Mouse (Mus musculus): Measurements from ENCODE around the gene Zfp229. TPM values are rescaled to one million over a fixed set of nuclear protein-coding genes. Genes with fewer than 3 reads are reported as not detected.
"Not testable (repeated sequence)": the region's sequence is repeated elsewhere in the genome, so short reads cannot be mapped to it uniquely, and the experiment has no call there.

The Zfp229 gene
- total RNA-seq (2021): 1 to 10 TPM; 2.9 to 3.0 TPM
- long read RNA-seq, experiment 1, full-length matches to known transcripts: 1 of 2 reads
- long read RNA-seq, experiment 1, partial matches to known transcripts: 0 of 2 reads
- long read RNA-seq, experiment 1, other reads (novel, unspliced or antisense): 1 of 2 reads
- long read RNA-seq, experiment 2, full-length matches to known transcripts: 1 of 1 reads
- long read RNA-seq, experiment 2, partial matches to known transcripts: 0 of 1 reads
- long read RNA-seq, experiment 2, other reads (novel, unspliced or antisense): 0 of 1 reads

DNA sequence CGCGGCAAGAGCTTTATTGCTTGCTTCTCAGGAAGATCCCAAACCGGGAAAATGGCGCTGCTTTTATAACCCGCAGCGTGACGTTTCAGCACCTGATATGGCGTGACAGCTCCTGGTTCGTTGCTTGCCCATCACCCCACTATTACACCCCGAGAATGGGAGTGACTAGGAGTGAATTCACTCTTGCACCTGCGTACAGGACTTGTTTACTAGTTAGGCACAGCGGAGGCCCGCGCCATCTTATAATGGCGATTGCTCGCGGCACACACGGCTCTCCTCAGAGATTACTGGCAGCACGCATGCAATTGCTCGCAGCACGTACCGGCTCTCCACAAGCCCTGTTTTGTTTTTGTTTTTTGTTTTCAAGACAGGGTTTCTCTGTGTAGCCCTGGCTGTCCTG, at the start of gene Zfp229:
Gene Zfp229 (plus strand): TSS at position 301 of the 400 bp plus-strand sequence.
- DNase-seq (ENCODE audit: low spot score in 2 of 2): not testable (repeated sequence)

DNA sequence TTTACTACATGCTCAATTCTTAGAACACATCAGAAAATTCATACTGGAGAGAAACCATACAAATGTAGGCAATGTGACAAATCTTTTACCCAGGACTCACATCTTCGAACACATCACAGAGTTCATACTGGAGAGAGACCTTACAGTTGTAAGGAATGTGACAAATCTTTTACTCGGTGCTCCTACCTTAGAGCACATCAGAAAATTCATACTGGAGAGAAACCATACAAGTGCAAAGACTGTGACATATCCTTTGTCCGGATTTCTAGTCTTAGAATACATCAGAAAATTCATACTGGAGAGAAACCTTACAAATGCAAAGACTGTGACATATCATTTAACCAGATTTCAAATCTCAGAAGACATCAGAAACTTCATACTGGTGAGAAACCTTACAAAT, 39.0 kb upstream of the Zfp229 start, which contains the start of gene Gm10226:
Gene Gm10226 (plus strand): TSS at position 301 of the 400 bp plus-strand sequence.
- DNase-seq (ENCODE audit: low spot score in 2 of 2): no peak

DNA sequence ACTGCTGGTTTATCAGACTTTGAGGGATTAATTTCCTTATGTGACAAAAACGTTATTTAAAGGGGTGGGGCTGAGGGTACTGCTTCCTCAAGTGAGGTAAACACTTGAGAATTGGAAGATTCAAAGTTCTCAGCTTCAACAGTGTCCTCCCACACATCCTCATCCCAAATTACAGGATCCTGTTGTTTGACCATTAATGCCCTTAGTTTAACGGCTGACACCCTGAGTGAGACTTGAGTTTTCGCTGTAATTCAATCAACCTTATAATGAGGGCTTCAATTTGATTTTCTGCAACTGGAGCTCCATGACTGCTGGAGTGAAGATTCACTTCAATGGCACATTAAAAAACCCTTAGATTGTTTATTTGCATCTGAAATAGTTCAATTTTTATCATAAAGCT, 37.3 kb upstream of the Zfp229 start:
- DNase-seq (ENCODE audit: low spot score in 2 of 2): no peak

DNA sequence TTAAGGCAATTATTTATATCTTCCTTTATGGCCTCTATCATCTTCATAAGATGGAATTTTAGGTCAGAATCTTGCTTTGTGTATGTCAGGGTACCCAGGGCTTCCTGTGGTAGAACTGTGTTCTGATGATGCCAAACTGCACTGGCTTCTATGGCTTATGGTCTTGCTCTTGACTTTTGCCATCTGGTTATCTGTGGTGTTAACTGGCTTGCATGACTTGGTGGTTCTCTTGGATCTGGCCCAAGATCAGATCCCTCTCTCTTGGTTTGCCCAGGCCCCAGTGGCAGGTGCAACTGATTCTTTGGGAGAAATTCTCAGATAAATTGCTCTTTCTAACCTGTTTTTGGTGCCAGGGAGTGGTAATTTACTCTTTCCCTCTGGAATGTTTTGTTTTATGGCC, 34.5 kb upstream of the Zfp229 start:
- DNase-seq (ENCODE audit: low spot score in 2 of 2): no peak

DNA sequence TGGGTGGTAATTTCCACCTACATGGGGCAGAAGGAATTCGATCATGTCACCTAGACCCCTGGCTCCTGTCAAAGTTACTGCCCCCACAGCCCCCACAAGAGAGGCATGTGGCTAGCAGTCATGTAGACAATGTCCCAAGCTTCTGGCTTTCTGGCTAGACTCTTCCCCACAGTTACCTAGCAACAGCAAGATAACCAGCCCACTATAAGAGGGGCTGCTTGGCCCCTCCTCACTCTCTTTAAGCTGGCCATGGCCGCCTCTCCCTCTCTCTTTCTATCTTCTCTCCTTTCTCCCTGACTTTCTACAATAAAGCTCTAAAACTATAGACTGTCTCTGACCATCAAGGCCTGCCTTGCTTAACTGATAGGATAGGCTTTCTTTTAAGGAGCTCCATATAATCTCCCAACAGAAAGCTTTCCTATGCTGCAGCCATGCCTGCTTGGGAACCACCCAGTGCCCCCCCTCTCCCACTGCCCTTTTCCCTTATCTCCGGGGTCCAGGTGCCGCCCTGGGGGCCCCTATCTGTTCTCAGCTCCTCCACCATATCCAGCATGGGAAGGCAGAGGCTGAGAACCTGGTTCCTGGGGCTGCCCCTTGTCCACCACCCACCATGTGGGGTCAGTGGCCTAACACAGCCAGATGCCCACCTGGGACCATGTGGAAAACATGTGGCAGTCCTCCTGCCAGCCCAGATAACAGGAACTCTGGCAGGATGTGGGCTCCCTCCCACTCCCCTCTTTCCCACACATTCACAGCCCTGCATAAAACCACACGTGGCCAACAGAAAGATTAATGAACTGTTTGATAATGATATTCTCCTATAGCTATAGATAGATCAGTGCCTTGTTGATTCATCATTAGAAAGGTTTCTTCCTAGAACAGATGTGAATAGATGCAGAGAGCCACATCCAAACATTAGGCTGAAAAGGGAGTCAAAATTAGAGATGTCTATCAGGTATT, 28.0 kb upstream of the Zfp229 start:
- no peak for DNase-seq (ENCODE audit: low spot score in 2 of 2)

DNA sequence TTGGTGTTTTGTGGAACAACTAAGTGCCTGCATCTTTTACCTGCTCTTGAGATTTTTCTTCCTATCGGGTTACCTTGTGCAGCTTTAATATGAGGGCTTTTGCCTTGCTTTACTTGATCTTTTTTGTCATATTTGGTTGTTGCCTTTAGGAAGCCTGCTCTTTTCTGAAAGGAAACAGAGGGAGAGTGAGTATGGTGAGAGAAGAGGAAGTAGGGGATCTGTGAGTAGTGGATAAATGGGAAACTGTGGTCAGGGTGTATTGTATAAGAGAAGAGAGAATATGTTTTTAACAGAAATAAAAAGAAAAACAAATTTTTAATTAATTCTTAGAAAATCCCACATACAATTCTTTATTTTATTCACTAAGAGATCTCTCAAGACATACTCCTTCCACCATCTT, 27.2 kb upstream of the Zfp229 start:
- no peak for DNase-seq (ENCODE audit: low spot score in 2 of 2)

DNA sequence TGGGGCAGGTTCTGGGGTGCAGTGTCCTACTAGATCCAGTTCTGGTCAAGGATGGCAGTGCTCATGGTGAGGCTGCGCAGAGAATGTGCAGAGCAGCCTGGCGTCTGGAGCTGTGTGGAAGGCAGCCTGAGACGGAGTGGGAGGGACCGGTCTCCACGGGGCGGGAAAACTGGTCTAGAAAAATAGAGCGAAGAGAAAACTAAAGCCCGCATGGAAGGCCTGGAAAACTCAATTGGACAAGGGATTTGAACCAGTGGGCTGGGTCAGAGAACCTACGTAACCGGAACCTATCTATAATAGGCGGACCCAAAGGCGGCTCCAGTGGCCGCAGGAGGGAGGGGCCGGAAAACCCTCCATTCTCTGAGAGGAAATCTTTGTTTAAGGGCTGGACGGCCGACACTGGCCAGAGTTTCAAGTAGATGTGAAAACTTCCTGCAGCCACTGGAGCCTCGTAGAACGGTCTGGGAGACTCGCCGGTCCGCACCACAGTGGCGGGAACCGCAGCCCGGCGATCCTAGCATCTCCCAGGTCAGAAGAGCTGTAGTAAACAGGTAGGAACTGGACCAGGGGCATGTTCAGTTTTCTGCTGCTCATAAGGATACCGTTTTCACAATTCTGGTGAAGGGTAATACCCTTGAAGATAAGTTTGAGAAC, 23.1 kb upstream of the Zfp229 start, which contains the start of gene Zfp760:
Gene Zfp760 (plus strand): TSS at position 399 of the 654 bp plus-strand sequence.
- DNase-seq (ENCODE audit: low spot score in 2 of 2): peak; percentile 74

DNA sequence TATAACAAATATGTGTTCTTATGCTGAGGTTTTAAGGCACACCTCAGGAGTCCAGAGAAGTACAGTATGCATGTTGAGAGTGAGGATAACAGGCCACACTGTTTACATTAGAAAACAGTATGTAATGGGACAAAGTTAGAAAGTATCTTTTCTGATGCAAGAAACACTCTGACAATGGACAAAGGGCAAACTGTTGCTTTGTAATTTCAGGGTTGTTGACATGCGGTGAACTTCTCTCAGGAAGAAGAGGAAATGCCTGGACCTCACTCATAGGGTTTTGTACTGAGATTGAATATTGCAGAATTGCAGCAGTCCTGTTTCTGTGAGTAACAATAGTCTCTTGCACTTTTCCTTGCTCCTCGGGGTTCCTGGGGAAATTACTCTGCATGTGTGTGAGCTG, 22.2 kb upstream of the Zfp229 start:
- no peak for DNase-seq (ENCODE audit: low spot score in 2 of 2)

DNA sequence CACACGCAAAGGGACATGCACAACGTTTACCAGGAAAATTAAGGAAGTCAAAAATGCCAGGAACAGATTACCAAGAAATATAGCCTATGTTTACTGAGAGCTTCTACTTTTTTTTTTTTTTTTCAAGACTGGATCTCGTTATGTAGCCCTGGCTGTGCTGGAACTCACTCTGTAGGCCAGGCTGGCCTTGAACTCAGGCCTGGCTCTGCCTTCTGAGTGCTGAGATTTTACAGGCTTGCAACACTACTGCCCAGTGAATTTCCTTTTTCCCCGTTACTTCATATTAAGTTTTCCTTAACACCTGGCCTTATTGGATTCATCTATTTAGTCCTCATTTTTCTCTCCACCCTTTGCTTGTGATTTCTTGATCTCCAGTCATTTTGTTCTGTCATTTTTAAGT, 2.5 kb downstream of the Zfp229 start:
- DNase-seq (ENCODE audit: low spot score in 2 of 2): no peak

DNA sequence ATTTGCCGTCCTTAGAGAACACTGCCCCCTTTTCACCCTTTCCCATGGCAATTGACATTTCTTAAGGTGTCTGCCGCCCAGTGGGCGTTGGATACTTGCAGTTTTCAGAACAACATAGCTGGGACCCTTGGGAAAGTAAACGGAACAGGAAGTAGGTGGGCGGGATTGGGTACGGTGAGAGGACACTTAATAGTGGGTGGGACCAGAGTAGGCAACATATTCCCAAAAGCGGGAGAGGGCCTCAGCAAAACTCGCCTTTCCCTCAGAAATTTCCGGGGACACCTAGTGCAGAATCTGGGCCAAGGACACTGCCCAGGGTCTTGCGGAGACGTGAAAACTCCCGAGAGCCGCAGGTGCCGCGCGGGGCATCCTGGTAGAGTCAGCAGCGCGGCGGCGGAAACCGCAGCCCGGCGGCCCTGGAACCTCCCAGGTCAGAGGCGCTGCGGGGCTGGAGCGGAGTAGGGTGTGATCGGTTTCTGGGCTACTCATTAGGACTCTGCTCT, 3.0 kb downstream of the Zfp229 start:
- DNase-seq (ENCODE audit: low spot score in 2 of 2): peak; percentile 13 to 28

DNA sequence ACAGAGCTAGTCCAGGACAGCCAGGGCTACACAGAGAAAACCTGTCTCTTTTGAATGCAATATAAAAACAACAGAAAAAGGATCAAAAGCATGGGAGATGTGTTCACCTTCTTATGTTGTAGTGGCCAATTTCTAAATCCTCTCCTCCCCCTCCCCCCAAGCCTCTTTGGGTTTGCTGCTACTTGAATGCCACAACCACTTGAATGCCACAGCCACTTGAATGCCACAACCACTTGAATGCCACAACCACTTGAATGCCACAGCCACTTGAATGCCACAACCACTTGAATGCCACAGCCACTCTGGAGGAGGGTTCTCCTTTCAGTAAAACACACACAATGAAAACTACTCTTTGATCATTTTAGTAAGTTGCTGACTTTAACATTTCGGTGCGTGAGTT, 22.2 kb downstream of the Zfp229 start:
- no peak for DNase-seq (ENCODE audit: low spot score in 2 of 2)

DNA sequence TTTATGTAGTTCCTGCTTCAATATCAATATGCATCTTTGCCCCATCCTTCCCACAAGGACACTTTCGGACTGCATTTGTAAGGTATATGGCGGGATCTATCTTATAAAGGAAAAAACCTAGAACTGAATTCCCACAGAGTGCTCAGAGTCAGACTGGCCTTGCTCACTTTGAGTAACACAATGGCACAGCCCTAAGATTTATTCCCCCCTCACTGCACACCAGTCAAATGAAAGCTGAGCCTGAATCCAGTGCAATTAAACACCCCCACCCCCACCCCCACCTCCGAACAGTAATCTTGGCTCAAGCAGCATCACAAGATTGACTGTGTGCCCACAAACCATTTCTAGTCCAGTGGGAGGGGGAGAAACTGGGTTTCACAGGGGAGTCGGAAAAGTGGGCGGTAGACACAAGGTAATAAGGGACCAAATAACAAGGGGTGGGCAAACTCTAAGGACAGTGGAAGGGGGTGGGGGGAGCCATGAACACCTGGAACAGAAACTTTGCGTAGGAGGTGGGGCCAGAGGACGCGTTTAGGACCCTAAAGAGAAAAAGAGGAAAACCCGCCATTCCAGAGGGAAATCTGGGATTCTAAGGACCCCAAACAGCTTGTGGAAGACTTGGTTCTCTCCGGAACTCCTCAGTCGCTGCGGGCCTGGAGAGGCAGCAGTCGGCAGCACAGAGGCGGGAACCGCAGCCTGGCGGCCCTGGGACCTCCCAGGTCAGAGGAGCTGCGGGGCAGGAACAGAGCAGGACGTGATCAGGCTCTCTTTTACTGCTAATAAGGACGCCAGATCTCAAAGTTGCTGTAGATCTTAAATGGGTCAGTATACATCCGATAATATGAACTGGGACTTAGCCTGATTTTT, 23.0 kb downstream of the Zfp229 start:
- no peak for DNase-seq (ENCODE audit: low spot score in 2 of 2)

DNA sequence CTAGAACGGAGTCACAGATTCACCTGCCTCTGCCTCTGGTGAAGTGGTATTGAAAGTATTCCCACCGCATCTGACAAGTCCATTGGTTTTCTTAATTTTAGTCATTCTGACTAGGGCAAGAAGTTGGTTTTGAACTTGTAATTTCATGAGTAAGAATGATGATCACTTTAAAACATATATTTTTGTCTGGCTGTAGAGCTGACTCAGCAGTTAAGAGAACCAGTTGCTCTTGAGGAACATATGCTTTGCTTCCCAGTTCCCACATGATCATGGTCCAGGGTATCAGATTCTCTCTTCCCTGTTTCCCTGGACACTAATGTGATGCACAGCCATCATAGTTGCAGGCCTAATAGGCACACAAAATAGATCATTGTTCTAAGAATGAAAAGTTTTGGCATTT, 39.7 kb downstream of the Zfp229 start:
- no peak for DNase-seq (ENCODE audit: low spot score in 2 of 2)

DNA sequence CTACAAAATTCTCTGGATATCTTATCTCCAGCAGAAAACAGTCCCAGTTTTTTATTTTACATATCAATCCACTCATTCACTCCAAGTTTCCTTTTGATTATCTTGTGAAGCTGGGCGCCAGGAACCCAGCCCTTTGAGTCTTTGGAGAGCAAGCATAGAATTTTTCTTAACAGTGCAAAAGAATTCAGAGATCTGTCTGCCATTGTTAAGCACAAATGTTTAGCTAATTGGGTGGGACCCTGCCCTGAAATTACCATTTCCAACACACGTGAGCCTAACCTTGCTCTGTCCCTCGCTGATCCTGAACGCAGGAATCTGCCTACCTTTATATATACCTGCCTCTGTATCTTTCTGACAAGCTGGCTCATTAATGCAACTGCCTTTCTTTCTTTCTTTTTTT, 61.7 kb downstream of the Zfp229 start:
- DNase-seq (ENCODE audit: low spot score in 2 of 2): no peak

DNA sequence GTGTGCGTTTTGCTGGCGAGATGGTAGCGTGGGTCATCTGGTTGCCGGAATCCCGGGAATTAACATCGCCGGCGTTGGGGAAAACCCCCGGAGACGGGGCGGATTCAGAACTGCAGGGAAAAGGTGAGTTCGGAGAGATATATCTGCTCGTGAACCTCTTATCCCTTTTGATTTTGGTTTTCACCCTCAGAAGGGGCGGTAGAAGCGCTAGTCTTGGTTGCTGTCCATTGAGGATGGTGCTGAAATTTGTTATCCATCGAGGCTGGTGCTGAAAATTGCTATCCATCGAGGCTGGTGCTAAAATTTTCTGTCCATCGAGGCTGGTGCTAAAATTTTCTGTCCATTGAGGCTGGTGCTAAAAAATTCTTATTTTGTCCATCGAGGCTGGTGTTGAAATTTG, 70.8 kb downstream of the Zfp229 start:
- not testable (repeated sequence) for DNase-seq (ENCODE audit: low spot score in 2 of 2)

Other genes starting within 250 kb of the Zfp229 start
- 1 to 10 TPM; 4.7 to 4.9 TPM for gene Zfp53, start 241.8 kb upstream of the Zfp229 start, total RNA-seq (2021)
- gene Zfp52, start 195.3 kb upstream of the Zfp229 start, total RNA-seq (2021): 1 to 10 TPM; 6.5 to 7.3 TPM
- gene Zfp948, start 163.8 kb upstream of the Zfp229 start, total RNA-seq (2021): 10 to 100 TPM; 12.6 to 13.0 TPM
- 10 to 100 TPM; 13.2 TPM for gene Zfp983, start 80.2 kb upstream of the Zfp229 start, total RNA-seq (2021)
- gene Gm10226, start 38.9 kb upstream of the Zfp229 start, total RNA-seq (2021): 1 to 10 TPM; 6.2 to 7.2 TPM
- gene Zfp760, start 23.1 kb upstream of the Zfp229 start, total RNA-seq (2021): 1 to 10 TPM; 7.3 to 7.6 TPM
- under 1 TPM; 0.67 to 0.94 TPM for gene Zfp820, start 115.0 kb downstream of the Zfp229 start, total RNA-seq (2021)
- gene Zfp995, start 179.1 kb downstream of the Zfp229 start, total RNA-seq (2021): 1 to 10 TPM; 4.1 to 5.5 TPM
- 10 to 100 TPM; 13.9 TPM for gene Zfp942, start 231.7 kb downstream of the Zfp229 start, total RNA-seq (2021)
- 10 to 100 TPM; 18.1 to 18.6 TPM for gene Zfp943, start 231.8 kb downstream of the Zfp229 start, total RNA-seq (2021)